Mouse (Mus musculus): ENCODE results near the gene St6galnac3.

DNA sequence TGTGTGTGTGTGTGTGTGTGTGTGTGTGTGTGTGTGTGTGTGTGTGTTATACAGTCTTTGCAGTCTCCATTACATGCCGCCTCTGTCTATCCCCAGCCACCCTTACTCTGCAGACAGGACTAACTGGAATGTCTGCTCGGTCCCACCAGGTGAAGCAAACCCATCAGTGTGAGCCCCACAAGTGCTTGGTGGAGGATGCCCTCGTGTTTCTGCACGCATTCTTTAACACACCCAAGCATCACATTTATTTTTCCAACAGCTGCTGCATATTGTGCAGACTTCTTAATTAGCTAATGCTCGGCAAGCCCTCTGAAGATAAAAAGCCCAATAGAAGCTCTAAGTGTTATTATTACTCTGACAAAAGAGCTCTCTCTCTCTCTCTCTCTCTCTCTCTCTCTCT lies 268.7 kb downstream of the St6galnac3 start:
- TF ChIP-seq CTCF (IDR thresholded peaks at IDR 0.05; ENCODE audit: low read depth) (no peak), EP300 (optimal IDR thresholded peaks at IDR 0.05) (no peak)
